Mouse (Mus musculus) left cerebral cortex, adult 6 months (tissue): ENCODE measurements around the gene Znrd1. TPM values are rescaled to one million over a fixed set of nuclear protein-coding genes. Genes with fewer than 3 reads are reported as not detected.

Experiments
- long read RNA-seq, 2 experiments: library from polyadenylated mRNA; unstranded; transcript quantifications; one replicate each; pipeline ENCODE4 v2.0.0; 2019 to 2020
- polyA plus RNA-seq: library from polyadenylated mRNA; unstranded; fragments of <200 nt; fragmentation: Nextera tagmentation; gene quantifications from 2 replicates; pipeline ENCODE4 v1.2.3, GENCODE M21; 2021

Znrd1 gene
- 74.8 and 82.8 TPM in 2 replicates for polyA plus RNA-seq
- long read RNA-seq, experiment 1, partial matches to known transcripts: 0 of 9 reads
- long read RNA-seq, experiment 1, other reads (novel, unspliced or antisense): 2 of 9 reads
- long read RNA-seq, experiment 2, transcript Znrd1-202 (5 exons, 710 nt): major isoform, 30 of 50 reads
- long read RNA-seq, experiment 2, transcript Znrd1-201 (4 exons, 742 nt): minor isoform, 18 of 50 reads
- long read RNA-seq, experiment 2, partial matches to known transcripts: 2 of 50 reads
- long read RNA-seq, experiment 2, other reads (novel, unspliced or antisense): 0 of 50 reads

DNA sequence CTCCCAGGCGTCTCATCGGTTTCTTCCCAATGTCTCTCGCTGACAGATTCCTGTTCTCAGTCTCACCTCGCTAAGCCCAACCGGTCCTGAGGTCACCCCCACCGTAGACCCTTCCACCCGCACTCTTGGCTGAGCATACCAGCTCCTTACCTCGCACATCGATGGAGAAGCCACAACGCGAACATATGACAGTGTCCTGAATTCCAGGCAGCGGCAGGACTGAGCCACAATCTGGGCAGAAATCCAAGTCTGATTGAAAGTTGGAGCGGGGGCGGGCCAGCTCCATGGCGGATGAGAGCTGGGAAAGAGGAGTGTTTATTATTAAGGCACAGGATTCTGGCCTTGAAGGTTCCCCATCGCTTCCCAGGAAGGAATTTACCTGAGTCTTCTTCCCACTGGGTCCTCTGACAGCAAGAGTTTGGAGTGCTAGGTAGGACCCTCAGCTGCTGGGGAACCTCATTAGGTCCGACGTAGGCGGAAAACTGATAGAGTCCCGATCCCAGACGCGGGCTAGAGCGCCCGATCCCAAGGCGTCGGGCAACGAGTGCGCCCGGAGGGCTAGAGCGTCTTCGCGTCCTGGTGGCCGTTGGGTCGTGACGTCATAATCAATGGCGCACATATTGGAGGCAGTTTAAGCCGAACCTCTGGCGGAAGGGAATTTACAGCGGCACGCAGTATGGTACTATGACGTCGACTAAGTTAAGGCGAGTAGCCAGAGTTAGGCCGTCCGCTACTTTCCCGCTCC is at the start of gene Znrd1, which contains the start of gene Znrd1as:
TSS of gene Znrd1 (minus strand) at position 561 of the 745 bp plus-strand sequence.
TSS of gene Znrd1as (plus strand) at position 594 of the 745 bp plus-strand sequence.

DNA sequence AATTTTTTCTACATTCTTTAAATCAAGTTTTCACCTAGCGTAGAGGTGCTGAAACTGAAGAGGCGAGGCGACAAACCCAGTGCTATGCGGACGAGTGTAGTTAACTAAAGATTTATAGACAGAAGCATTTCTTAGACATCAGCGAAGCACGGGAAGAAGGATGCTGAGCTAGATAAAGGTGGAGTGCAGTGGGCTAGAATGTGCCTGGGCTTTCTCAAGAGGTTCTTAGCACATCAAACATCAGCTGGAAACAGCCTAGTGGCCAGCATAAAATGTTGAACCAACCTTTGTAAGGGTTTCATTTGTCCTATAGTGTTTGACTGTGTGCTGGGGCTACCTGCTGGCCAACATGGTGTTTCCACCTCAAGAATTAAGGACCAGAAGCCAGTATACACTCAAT is 42.5 kb upstream of the Znrd1 start, which contains the start of gene Zfp57:
TSS of gene Zfp57 (plus strand) at position 301 of the 400 bp plus-strand sequence.

DNA sequence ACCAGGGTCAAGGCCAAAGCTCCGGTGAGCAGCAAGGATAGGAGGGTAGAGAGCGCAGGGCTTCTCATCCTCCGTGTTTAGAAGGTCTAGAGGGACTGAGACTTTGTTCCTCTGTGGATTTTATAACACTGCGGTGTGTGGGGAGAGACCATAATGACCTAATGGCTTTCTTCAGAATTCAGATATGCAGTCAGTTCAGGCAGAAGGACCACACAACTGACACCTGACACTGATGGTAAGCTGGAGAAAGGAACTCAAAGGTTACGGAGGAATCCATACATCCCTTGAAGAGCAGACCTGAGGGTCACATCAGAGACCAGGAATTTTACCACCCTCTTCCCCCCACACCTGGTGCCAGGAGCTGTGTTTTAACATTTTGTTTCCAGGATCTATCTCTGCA is 31.1 kb upstream of the Znrd1 start, which contains the start of gene H2-M5:
TSS of gene H2-M5 (minus strand) at position 101 of the 400 bp plus-strand sequence.

DNA sequence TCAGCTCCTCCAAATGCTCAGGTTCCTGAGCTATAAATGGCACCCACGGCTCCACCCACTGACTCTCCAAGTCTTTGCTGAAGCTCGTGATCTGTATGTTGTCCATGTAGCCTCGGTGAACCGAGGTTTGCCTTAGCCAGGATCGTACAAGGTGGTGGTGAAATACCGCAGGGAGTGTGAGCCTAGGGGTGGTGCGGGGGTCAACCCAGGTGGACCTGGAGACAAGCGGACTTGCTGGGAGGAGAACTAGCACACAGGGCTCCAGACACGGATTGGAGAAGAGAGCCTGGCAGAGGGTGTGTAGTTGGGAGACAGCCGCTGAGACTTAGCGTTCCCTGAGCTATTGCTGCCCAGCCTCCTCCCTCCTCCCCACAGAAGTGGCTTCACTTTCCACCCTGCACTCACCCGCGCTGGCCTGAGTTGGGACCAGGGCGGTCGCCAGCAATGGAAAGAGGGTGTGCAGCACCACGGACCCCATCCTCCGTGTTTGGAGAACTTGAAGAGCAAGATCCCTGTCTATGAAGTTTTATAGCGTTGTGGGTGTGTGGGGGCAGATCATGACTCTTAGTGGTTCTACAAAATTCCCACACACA is 23.0 kb upstream of the Znrd1 start, which contains the start of gene 2410137M14Rik:
TSS of gene 2410137M14Rik (minus strand) at position 17 of the 593 bp plus-strand sequence.

DNA sequence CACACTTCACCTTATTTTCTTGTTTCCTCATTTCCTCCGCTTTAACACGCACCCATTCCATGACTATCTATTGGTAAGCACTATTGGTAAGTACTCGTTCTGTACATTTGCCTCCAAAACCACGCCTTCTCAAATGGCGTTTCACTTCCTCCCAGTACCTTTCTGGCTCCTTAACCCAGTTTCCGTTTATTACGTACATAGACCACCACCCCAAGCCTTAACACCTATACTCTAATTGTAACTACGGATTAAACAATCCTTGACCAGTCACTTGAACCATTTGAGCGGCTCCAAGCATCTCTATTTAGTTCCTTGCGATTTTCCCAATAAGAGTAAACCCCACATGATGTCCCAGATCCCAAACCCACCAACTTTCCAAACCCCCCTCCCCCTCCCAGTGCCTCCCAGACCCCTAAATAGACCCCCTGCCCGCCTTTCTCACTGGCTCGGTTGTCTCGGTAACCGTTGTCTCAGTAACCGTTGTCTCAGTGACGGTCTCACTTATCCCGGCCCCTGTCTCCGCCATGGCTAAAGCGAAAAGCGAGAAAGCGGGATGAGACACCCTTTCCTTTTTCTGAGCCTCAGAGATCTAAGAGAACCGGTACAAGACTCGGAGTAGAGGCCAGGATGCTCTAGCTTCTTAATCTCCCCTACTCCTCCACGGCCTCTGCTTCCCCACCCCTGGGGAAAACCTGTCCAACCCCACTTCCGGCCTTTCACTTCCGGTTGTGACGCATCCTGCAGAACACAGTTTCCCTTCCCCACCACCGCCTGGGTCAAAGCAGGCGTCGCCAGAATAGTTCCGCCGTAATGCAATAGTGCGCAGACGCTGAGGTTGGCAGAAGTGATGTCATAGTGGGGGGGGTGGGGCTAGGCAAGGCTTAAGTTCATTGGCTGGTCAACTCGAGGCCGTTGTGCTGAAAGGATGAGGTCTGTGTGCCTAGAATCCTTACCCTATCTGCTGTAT is 7.1 kb downstream of the Znrd1 start, which contains the start of gene Ppp1r11:
TSS of gene Ppp1r11 (minus strand) at position 761 of the 967 bp plus-strand sequence.

DNA sequence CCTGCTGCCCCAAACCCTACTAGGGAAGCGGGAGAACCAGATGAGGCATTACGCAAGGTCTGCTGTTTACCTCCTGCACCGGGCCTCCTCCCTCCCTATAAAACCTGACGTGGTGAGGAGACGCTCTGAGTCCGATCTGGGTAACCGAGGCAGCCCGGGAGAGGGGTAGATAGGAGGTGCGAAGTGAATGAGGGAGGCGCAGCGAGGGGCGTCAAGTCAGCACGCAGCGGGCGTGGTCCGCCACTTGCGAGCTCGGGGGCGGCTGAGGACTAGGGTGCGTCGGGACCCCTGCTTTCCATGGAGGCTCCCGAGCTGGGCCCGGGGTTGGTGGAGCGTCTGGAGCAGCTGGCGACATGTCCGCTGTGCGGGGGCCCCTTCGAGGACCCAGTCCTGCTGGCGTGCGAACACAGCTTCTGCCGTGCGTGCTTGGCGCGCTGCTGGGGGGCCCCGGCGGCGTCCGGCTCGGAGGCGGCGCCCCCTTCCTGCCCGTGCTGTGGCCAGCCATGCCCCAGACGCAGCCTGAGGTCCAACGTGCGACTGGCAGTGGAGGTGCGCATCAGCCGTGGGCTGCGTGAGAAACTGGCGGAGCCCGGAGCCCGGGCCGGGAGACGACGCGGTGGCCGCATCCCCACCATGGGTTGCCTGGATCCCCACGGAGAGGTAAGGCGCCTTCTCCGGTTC is 15.4 kb downstream of the Znrd1 start, which contains the start of gene Rnf39:
TSS of gene Rnf39 (plus strand) at position 128 of the 681 bp plus-strand sequence.

Other genes starting within 250 kb of the Znrd1 start
- gene H2-M10.5, start 185.6 kb downstream of the Znrd1 start, polyA plus RNA-seq: not detected in 2 replicates
- gene H2-M10.6, start 146.4 kb downstream of the Znrd1 start, polyA plus RNA-seq: not detected in 2 replicates
- 11.3 and 14.1 TPM in 2 replicates for gene Trim26, start 121.4 kb downstream of the Znrd1 start, polyA plus RNA-seq
- not detected in 2 replicates for gene Trim15, start 91.3 kb downstream of the Znrd1 start, polyA plus RNA-seq
- not detected in 2 replicates for gene Trim10, start 89.0 kb downstream of the Znrd1 start, polyA plus RNA-seq
- gene Trim40, start 68.4 kb downstream of the Znrd1 start, polyA plus RNA-seq: 0.08 and 0.12 TPM in 2 replicates
- not detected in 2 replicates for gene Trim31, start 60.4 kb downstream of the Znrd1 start, polyA plus RNA-seq
- gene Rnf39, start 15.6 kb downstream of the Znrd1 start, polyA plus RNA-seq: 6.4 and 8.9 TPM in 2 replicates
- gene Ppp1r11, start 6.8 kb downstream of the Znrd1 start, polyA plus RNA-seq: 228 and 260 TPM in 2 replicates
- 5.4 and 6.6 TPM in 2 replicates for gene Znrd1as, start within 50 bp of the Znrd1 start, polyA plus RNA-seq
- gene 2410137M14Rik, start 22.7 kb upstream of the Znrd1 start, polyA plus RNA-seq: 0.32 and 0.35 TPM in 2 replicates
- gene H2-M5, start 31.0 kb upstream of the Znrd1 start, polyA plus RNA-seq: 0.13 and 0.44 TPM in 2 replicates
- 1.6 and 1.9 TPM in 2 replicates for gene Zfp57, start 42.6 kb upstream of the Znrd1 start, polyA plus RNA-seq
- gene Mog, start 64.8 kb upstream of the Znrd1 start, polyA plus RNA-seq: 88.6 and 118 TPM in 2 replicates
- 57.4 and 138 TPM in 2 replicates for gene Gabbr1, start 87.4 kb upstream of the Znrd1 start, polyA plus RNA-seq
- gene Olfr90, start 129.9 kb upstream of the Znrd1 start, polyA plus RNA-seq: not detected in 2 replicates
- not detected in 2 replicates for gene Olfr91, start 139.7 kb upstream of the Znrd1 start, polyA plus RNA-seq
- gene Olfr92, start 161.5 kb upstream of the Znrd1 start, polyA plus RNA-seq: not detected in 2 replicates
- not detected in 2 replicates for gene Olfr93, start 202.9 kb upstream of the Znrd1 start, polyA plus RNA-seq
- not detected in 2 replicates for gene Ubd, start 235.3 kb upstream of the Znrd1 start, polyA plus RNA-seq
- not detected in 2 replicates for gene Olfr94, start 242.4 kb upstream of the Znrd1 start, polyA plus RNA-seq